Mouse (Mus musculus) frontal cortex, postnatal 10 days (tissue): ENCODE data around the gene Ccdc155.

ENCODE experiments used
- DNase-seq, 2 experiments: peaks; one replicate each; pipeline ENCODE4 v3.0.0; 2022; ENCODE audit warnings: low spot score in 2 of 2, mixed read lengths in 1 of 2

Gene Ccdc155

DNA sequence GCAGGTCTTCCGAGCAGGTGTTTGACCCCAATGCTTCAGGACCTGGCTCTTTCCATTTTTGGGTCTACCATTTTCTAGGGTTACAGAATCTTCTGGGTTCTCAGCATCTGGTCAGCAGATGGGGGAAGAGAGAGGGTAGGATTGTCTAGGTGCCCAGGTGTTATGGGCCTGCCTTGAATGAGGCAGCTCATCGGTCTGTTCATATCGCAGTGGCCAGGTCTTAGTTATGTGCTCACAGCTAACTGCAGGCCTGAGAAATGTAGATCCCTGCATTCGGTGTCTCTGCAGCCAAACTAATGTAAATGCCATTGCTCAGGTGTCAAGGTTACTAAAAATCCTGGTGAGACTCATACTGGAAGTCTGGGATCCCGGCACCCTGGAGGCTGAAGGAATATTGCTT is 21.7 kb upstream of the Ccdc155 start:
- DNase-seq = no peak

DNA sequence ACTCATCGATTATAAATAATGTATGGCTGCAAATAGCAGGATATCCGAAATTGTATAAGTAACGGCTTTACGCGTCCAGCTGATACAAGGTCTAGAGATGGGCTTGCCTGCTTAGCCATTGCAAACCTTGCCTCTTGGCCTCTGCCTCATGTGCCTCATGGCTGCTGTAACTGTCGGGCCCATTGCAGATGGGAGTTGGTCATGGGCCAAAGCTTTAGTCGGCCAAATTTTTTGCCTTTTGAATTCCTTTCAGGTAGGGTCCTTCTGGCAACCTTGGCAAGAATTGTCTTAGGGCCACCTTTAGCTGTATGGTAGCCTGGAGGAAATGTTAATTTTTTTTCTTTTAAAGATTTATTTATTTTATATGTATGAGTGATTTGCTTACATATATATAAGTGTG is 20.1 kb upstream of the Ccdc155 start:
- DNase-seq = no peak

DNA sequence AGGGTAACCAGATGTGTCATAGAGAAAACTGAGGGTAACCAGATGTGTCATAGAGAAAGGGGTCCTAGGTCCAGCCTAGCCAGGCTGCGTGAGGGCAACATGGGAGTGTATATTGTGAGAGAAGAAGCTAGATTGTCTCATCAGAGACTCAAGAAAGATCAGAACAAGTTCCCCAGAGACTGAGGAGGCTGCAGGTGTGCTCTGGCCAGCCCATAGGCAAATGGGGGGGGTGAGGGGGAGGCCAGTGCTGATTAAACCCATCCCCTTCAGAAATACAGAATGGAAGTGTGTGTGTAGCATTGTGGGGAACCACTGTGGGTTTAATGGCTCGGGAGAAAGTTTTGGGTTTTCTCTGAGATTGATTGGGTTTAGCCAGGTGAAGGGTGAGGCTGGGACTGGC is 17.0 kb upstream of the Ccdc155 start:
- no peak for DNase-seq

DNA sequence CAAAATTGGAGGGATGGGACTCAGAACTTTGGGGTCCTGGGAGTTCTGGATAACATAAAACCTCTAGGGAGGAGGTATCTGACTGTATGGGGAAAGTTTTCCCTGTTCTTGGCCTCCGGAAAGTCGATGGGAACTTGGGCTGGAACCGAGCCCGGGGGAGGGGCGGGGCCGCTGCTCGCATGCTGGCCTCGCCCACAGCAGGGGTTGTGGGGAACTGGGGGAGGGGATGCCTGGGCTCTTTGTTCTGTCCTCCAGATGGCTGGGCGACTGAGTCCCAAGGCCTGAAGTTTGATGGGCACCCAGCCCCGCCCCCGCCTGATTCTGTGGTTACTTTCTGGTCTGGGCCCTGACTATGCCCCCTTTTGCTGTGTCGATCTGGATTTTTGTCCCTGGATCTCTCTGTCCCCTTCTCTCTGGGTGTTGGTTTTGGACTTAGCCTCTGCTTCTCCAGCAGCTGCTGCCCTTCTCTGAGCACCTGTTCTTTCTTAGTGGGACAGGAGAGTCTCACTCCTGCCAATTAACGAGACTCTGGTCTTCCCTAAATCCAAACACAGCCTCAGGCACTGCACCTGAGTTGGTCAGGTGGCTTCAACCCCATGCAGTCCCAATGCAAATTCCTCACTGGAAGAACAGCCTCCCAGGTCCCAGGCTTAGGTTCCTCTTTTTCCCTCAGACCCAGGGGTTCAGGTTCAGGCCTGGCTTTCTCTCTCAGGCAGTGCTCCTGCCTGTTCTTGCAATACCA is 11.9 kb upstream of the Ccdc155 start:
- peak in 1 of 2 experiments; percentile 54 for DNase-seq

DNA sequence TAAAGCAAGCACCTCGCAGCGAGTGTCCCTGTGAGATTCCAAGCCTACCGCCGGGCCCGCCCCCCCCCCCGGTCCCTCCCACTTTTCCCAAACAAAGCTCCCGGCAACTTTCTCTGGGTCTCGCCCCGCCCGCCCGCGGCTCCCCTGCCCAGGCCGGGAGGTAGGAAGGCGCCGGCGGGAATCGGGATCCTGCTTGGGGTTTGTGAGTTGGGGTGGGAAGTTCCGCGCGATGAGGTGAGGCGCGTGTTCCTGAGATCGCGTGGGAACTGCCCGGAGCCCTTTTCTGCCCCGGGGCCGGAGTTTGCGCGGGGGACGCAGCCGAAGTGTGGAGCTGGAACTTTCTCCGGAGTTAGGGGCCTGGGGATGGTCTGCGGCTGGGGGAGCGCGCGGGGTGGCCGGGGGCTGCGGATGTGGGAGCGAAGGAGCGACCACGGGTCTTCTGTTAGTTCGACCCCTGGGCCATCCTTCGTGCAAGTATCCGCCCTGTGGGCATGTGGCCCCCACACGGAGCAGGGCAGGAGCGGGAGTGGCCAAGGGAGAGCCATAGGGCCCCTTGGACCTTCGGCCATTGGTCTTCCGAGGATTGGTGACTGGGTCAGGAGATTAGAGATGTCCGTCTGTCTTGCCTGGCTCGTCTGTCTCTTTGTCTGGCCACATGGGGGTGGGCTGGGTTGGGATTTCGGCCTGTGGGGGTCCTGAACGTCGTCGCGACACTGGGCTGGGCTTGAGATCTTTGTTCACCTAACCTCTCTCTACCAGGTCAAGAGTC is 11.2 kb upstream of the Ccdc155 start, which contains the start of gene Tead2:
TSS of gene Tead2 (plus strand) at position 81 of the 769 bp plus-strand sequence.
- DNase-seq = no peak

DNA sequence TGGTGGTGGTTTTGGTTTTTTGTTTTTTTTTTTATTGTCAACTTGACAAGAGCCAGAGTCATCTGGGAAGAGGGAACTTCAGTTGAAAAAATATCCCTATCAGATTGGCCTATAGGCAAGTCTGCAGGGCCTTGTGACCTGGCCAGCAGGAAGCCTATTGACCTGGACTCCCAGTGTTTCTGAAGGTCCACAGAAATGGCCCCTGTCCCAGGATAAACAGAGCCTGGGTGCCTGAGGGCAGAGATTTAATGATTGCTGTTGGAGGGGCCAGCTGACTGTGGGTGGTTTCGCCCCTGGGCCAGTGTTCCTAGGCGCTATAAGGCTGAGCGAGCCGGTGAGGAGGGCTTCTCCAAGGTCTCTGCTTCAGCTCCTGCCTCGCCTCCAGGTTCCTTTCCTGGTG is 9.0 kb upstream of the Ccdc155 start:
- DNase-seq = no peak

DNA sequence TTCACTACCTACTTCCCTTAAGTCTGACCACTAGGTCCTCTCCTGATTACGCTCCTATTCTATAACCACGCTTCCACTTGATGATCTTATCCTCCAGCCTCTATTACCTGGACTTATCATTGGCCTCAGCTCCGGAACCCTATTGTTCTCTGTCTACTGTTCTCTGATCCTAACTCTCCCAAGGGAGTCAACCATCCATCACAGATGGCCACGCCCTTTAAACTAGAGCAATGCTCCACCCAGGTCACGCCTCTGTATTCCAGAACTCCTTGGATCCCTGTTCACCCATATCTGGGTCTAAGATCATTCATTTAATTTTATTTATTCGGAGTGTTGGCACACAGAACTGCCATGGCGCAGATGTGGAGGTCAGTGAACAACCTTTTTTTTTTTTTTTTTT is 7.7 kb upstream of the Ccdc155 start:
- DNase-seq = no peak

DNA sequence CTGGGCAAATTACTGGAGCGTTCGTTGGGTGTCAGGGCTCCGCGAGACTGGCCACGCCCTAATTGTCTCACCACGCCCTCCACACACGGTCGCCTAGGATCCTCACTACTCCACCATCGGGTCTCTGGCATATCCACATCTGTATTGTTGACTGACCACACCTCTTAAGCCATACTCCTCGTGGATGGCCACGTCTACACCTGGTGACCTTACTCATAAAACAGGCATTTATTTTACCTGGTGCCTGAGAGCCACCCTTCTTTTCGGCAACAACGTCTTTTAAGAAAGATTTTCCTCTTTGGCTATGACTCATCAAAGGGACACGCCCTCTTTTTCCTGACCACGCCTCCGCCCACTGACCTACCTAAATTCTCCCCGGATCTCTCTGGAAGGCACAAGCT is 7.2 kb upstream of the Ccdc155 start, which contains the start of gene Dkkl1:
TSS of gene Dkkl1 (minus strand) at position 297 of the 401 bp plus-strand sequence.
- no peak for DNase-seq

DNA sequence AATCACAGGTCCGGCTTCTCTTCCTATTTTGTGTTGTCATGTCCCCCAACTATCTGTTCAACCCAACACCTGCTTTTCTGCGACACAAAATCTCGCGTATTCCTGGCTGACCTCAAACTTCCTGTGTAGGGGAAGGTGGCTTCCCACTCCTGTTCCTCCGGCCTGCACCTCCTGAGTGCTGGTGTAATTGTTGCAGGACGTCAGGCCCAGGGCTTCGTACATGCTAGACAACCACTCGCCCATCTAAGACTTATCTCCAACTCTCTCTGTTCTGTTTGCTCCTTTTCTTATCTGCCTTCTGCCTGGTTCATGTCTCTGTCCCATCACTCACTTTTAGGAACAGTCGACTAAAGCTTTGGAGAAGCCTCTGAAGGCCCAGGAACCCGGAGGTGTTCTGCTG is 6.4 kb upstream of the Ccdc155 start:
- DNase-seq = no peak

DNA sequence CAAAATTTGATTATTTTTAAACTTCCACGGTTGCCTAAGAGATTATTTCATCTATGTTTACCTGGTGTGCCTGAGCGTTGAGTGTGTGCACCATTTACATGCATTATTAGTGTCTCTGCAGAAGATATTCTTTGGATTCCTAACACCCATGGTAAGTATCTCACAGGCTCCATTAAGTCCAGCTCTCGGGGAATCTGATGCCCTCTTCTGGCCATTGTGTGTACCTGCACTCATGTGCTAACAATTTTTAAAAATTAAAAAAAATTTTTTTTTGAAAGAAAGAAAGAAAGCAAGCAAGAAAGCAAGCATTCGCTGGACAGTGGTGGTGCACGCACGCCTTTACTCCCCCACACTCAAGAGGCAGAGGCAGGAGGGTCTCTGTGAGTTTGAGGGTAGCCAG is 3.6 kb upstream of the Ccdc155 start:
- DNase-seq = no peak

DNA sequence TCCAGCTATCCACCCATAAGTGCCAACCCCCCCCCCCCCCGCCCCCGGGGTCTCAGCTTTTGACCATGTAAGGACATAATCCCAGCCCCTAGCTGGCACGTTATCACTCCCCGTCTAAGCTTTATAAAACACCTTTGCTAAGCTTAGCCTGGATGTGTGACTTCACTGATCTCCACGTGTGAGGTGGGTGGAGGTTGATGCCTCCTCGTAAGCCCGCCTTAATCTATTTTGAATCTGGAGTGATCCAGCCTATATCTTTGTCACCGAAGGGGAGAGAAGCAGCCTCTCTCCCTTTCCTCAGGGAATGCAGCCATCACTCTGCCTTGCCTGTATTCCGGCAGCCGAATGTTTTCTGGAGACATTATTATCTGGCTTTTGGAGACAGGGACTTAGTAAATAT is 2.0 kb downstream of the Ccdc155 start:
- no peak for DNase-seq

DNA sequence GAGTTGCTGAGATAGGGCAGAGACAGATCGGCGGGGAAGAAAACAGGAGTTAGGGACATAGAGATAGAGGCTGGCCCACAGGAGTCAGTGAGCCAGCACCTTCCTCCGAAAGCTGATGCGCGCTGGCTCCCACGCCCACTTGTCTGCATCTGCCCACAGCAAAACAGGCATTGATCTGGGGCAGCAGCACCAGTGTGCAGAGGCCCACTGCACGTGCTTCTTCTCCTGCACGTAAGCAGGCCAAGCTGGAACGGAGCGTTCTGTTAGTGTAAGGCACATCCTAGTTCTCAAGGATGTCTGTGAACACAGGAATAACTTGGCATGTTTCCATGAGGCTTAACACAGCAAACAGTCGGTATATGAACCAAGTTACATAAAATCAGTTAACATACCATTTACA is 5.7 kb downstream of the Ccdc155 start:
- DNase-seq = no peak

DNA sequence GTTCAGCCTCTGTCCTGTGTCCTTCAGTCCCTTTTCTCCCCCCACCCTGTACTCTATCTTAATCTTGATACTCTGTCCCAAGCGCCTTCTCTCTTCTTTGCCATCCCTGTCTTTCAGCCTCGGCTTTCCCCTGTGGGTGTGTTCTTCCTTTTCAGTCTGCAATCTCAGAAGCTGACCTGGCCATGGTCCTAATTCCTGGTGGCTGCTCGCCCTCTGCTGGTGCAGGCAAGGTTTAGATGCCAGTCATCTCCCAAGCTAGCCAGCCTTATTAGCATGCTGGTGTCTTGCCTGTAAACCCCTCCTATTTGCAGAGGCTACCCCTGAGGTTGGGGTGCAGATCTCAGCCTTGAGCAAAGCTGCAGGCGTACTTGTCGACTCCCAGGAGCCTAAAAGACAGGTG is 6.3 kb downstream of the Ccdc155 start:
- DNase-seq = peak; percentile 49 to 63

DNA sequence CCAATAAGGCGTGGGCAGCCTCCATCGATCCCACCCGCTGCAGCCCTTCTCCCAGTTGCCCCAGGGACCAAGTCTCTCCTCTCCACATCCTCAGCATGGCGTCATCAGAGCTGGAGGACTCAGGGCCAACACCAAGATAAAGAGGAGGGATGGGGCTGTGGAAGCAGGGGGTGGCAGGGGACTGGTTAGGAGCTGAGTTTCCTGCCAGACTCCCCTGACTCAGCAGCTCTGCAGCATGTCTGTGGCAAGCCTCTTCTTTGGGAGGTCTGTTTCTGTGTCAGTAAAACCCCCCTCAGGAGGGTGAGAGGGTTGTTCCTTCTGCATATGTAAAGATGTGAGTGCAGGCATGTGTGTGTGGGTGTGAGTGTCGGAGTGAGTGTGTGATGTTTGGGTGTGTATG is 7.7 kb downstream of the Ccdc155 start:
- no peak for DNase-seq

DNA sequence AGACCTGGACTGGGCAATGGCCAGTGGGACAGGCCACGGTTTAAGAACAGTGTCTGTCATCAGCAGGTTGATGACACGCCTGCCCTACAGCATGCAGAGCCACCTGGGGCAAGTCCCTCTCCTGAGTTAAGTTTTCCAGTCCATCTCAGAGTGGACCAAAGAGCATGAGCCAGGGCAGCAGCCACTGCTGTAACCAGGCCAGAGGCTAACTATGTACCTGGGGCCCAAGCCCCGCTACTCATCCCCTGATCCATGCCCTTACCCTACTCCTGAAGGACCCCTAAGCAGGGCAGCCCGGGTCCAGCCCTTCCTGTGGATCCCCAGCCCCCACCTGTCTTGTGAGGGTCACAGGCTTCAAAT is 8.5 kb downstream of the Ccdc155 start:
- DNase-seq = no peak

DNA sequence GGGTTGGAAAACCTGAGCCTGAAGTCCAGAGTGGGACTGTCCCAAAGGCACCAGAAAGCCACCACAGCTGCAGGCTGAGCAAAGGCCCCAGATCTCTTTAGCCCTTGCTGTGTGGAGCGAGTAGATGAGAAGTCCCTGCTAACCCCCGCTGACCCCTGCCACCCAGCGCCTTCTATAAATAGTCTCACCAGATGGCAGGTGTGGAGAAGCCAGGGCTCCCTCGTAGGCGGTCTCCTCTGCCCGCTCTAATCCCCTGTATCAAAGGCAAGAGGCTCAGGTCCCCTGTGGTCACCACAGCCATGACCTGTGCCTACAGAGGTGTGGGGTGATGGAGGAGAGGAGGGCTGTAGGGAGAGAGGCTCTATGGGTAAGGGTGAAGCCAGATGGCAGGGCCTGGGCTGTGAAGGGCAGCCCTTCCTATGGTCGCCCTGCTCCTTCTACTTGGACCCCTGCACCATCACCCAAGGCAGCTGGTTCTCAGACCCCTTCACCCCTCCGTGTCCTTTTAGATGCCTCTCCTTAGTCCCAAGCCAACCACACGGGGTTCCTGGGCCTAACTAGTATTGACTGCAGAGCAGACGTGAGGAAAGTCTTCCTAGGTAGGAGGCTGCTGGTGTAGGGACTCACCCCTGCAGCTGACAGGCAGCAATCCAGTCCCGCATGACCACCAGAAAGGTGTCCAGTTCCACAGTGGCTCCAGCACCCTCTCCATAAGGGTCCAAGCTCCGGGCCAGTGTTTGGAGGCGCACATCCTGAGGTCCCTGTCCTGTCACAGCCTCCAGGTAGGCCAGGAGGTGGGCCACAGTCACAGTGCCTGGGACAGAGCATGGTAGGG is 9.1 kb downstream of the Ccdc155 start:
- DNase-seq = no peak

DNA sequence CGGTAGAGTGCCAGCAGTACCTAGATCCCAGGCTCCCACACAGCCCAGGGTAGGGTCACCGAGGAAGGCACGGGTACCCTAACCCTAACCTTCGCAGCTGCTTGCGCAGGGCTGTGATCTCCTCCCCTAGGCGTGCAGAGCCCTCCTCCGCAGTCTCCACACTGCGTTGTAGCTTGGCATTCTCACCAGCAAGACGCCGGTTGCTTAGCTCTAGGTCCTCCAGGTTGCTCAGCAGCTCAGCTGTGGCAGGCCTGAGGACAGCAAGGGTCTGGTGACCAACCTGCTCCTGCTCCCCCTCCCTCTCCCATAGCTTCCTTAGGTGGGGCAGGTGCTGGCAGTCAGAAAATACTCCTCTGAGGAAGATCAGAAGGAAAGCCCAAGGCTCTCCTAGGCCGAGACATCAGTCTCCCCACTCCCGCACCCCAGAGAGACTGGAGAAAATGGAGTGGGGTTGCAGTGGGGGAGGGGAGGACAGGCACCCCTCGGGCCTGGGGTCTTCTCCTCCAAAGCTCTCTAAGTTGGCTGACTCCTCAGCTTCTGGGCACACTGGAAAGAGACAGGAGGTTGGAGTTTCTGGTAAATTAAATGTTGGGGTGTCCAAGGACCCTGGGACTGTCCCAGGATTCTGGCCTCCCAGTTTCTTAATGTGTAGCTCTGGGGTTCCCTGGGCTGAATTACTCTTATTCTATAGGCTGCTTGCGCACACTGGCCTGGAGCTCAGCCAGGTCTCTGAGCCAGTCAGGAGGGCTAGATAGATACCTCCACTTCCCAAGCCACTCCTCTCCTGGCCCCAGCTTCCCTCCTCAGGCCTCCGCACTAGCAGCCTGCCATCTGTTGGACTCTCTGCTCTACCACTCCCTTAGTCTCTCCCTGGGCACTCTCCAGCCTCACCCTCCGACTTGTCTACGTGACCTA is 10.6 kb downstream of the Ccdc155 start:
- DNase-seq = no peak

DNA sequence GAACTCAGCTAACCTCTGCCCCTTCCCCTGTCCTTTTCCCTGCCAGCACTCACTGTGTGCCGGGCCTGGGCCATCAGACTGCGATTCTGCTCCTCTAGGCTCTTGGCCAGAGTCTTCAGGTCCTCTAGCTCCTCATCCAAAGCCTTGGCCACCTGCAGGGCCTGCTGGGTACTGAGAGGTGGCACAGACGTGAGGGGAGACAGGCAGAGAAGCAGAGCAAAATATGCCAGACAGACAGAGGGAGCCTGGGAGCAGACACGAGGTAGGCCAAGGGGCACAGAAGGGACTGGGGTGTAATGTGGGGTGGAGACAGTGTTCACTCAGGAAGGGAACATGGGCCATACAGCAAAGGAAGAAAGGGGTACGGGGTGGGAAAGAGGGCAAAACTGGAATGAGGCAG is 11.3 kb downstream of the Ccdc155 start:
- DNase-seq = no peak

DNA sequence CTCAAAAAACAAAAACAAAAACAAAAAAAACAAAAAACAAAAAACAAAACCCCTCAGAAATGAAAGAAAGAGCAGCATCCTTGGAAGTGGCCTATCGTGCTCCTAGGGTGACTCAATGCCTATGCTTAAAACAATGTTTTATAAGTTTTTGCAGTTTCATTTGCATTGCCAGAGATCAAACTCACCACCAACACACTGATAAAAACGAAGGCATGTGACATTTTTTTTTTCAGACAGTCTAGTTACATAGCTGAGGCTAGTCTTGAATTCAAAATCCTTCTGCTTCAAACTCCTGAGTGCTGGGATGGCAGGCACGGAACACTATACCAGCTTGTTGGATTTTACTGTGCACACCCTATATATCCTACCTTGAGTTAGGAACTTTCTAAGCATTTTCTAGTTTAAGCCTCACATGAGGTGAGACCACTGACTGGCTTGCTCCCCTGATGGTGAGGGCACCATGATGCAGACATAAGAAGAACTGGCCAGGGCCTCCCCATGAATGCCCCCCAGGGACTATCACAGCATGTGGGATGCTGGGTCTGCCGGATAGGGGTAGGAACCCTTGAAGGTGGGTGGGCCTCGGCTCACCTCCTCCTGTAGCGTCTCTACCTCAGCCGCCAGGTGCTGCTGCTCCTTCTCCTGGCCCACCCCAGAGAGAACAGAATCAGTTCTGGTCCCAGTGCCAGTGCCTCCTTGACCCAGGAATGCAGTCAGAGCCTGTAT is 11.9 kb downstream of the Ccdc155 start:
- no peak for DNase-seq

DNA sequence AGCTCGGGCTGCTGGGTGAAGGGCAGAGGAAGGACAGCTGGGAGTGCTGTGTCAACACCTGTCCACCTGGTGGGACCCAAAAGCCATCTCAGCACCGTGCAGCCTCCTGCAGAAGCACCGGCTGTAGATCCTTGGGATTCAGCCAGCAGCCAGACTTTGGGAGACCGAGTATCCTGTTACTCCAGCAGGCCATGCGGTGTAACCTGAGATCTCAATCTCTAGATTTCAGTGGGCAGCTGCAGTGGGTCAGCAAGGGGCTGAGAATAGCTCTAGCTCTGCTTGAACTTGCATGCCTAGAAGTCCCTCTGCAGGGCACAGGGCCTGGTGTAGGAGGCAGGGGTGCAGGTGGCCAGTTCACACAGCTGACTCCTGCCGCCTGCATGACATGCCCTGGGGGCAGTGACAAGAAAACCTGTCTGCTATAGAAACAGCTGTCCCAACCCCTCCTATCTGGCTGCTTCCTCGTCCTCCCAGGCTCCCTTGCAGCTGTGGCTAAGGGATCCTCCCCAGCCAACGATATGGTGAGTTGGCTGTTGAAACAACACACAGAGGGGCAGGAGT is 12.8 kb downstream of the Ccdc155 start:
- DNase-seq = no peak
